Mouse (Mus musculus): ENCODE data around the gene Tas1r3. TPM values are rescaled to one million over a fixed set of nuclear protein-coding genes. Genes with fewer than 3 reads are reported as not detected.

The Tas1r3 gene
- polyA plus RNA-seq, 1 experiment from 2014 or later = 0.11 TPM

DNA sequence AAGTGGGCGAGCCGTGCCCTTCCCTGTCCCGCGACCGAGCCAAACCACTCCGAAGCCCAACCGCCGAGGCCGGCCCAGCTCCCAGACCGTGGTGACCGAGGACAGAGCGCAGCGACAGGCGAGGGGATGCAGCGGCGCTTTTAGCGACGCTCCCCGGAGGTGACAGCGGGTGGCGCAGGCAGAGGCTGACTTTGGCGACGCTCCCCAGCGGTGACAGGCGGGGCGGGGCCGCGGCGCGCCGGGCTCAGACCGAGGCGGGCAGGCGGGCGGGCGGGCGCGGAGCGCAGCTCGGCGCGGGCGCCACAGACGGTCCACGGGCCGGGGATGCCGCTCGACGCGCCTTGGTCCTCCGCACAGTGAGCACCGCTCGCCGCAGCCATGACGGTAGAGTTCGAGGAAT lies 28.9 kb upstream of the Tas1r3 start:
- Histone ChIP-seq H3K4me3 (ENCODE audit: low read depth, low read length) (peak overlapping the region; percentile 94), H3K4me1 (replicated peaks; ENCODE audit: control insufficient read depth, insufficient read depth) (peaks cover 10% of the 10 kb centered on the region), H3K27ac (replicated peaks) (peak overlapping the region; percentile 99), H3K36me3 (ENCODE audit: control insufficient read depth, insufficient read depth, low read length) (peaks cover 7% of the 10 kb centered on the region), H3K27me3 (ENCODE audit: control insufficient read depth, insufficient read depth, low read length) (no peaks in the 10 kb centered on the region), H3K9ac (ENCODE audit: low read length) (peak overlapping the region; percentile 94), H3K9me3 (ENCODE audit: control insufficient read depth, low read length) (no peaks in the 10 kb centered on the region), H3K4me2 (replicated peaks; ENCODE audit: low read depth) (peak overlapping the region; percentile 97)
- ATAC-seq (ENCODE audit: low FRiP score, low TSS enrichment) (peak; percentile 89), DNase-seq (ENCODE audit: low spot score) (peak; percentile 89)
- TF ChIP-seq EP300 (optimal IDR thresholded peaks at IDR 0.05) (no peak), CTCF (IDR thresholded peaks at IDR 0.05; ENCODE audit: low read depth) (peak; percentile 45; the same call in 1 of the 2 replicates)
- WGBS = 0% methylated on average over 33 of the region's 56 CpGs

DNA sequence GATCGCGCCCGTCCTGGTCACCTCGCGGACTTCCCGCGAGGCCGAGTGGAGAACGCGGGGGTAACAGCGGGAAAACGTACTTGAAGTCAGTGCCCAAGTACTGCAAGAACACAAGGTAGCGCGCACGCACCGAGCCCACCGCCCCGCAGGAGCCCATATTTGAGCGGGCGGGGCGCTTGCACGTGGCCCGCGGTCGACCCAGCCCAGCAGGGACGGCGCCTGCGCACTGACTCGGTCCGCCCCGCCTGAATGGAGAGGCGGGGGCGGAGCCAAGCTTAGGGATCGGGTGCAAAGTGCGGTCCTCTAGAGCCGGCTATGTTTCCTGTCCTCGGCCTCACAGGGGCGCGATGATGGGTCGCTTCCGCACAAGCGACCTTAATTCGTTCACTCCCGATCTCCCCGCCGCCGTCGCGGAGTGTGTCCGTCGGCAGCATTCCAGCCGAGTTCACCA lies 28.4 kb upstream of the Tas1r3 start, which contains the start of the genes Pusl1 and Acap3:
Gene Pusl1, minus strand, starts transcription at position 231 of the 451 bp plus-strand sequence.
Gene Acap3, plus strand, starts transcription at position 272 of the 451 bp plus-strand sequence.
- TF ChIP-seq EP300 (optimal IDR thresholded peaks at IDR 0.05) = no peak
- TF ChIP-seq CTCF (IDR thresholded peaks at IDR 0.05; ENCODE audit: low read depth) = no peak
- H3K4me3 ChIP-seq (ENCODE audit: low read depth, low read length) = peak within 1 kb of the TSS; percentile 94
- no peaks in the 10 kb centered on the region for H3K9me3 ChIP-seq (ENCODE audit: control insufficient read depth, low read length)
- no peaks in the 10 kb centered on the region for H3K27me3 ChIP-seq (ENCODE audit: control insufficient read depth, insufficient read depth, low read length)
- peak within 1 kb of the TSS; percentile 99 for H3K27ac ChIP-seq (replicated peaks)
- peak within 1 kb of the TSS; percentile 94 for H3K9ac ChIP-seq (ENCODE audit: low read length)
- ATAC-seq (ENCODE audit: low FRiP score, low TSS enrichment) (peak; percentile 85), DNase-seq (ENCODE audit: low spot score) (peak; percentile 96)
- H3K4me2 ChIP-seq (replicated peaks; ENCODE audit: low read depth) = peak within 1 kb of the TSS; percentile 97
- H3K36me3 ChIP-seq (ENCODE audit: control insufficient read depth, insufficient read depth, low read length) = peaks cover 7% of the 10 kb centered on the region
- WGBS = under 1% methylated on average over 52 of the region's 52 CpGs
- peaks cover 10% of the 10 kb centered on the region for H3K4me1 ChIP-seq (replicated peaks; ENCODE audit: control insufficient read depth, insufficient read depth)

DNA sequence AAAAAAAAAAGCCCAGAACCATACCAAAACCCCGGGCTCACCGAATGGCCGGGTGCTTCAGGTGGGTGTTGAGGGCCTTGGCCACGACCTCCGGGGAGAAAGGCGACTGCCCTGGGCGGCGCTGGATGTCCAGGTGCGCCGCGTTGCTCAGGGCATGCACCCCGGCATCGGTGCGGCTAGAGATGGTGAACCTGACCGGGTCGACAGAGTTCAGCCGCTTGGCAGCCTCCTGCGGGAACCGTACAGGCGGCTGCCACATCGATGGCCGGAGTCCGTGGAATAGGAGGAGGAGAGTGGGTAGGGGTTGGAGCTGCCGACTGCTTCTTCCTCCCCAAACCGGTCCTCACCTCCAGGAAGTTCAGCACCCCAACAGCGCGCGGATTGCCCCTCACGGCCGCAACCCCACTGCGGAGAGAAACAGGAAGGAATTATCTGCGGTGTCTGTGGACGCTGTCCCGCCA lies 27.9 kb upstream of the Tas1r3 start:
- ATAC-seq (ENCODE audit: low FRiP score, low TSS enrichment) = no peak
- peak overlapping the region; percentile 94 for H3K9ac ChIP-seq (ENCODE audit: low read length)
- H3K4me3 ChIP-seq (ENCODE audit: low read depth, low read length) = peak overlapping the region; percentile 94
- peaks cover 10% of the 10 kb centered on the region for H3K36me3 ChIP-seq (ENCODE audit: control insufficient read depth, insufficient read depth, low read length)
- peaks cover 10% of the 10 kb centered on the region for H3K4me1 ChIP-seq (replicated peaks; ENCODE audit: control insufficient read depth, insufficient read depth)
- 2% methylated on average over 33 of the region's 34 CpGs for WGBS
- H3K27me3 ChIP-seq (ENCODE audit: control insufficient read depth, insufficient read depth, low read length) = no peaks in the 10 kb centered on the region
- TF ChIP-seq CTCF (IDR thresholded peaks at IDR 0.05; ENCODE audit: low read depth) (no peak), EP300 (optimal IDR thresholded peaks at IDR 0.05) (no peak)
- no peaks in the 10 kb centered on the region for H3K9me3 ChIP-seq (ENCODE audit: control insufficient read depth, low read length)
- 0 out of 2 replicates have a peak overlapping the region, but pooled peaks have one; percentile 4 for H3K27ac ChIP-seq (replicated peaks)
- DNase-seq (ENCODE audit: low spot score) = no peak
- peak overlapping the region; percentile 97 for H3K4me2 ChIP-seq (replicated peaks; ENCODE audit: low read depth)

DNA sequence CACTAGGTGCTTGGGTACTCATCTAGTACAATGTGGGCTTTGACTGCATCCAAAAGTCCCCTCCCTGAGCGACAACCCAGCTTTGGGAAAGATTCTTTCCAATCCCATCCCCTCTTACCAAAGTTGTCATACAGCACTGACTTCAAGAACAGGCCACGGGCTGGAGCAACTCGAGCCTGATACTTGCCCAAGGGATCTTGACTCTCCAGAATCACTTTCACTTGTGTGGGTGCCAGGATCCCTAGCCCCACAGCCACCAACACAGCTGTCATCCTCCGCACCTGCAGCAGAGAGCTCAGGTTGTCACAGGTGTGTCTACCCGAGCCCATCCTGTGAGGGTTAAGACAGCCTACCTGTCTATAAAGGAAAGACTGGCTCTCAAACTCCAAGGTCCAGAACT lies 26.2 kb upstream of the Tas1r3 start:
- Histone ChIP-seq H3K4me3 (ENCODE audit: low read depth, low read length) (no peak overlapping the region), H3K9me3 (ENCODE audit: control insufficient read depth, low read length) (no peaks in the 10 kb centered on the region), H3K27ac (replicated peaks) (no peak overlapping the region), H3K36me3 (ENCODE audit: control insufficient read depth, insufficient read depth, low read length) (peaks cover 13% of the 10 kb centered on the region), H3K4me2 (replicated peaks; ENCODE audit: low read depth) (no peak overlapping the region), H3K9ac (ENCODE audit: low read length) (no peak overlapping the region), H3K27me3 (ENCODE audit: control insufficient read depth, insufficient read depth, low read length) (no peaks in the 10 kb centered on the region), H3K4me1 (replicated peaks; ENCODE audit: control insufficient read depth, insufficient read depth) (peaks cover under 1% of the 10 kb centered on the region)
- no peak for DNase-seq (ENCODE audit: low spot score)
- ATAC-seq (ENCODE audit: low FRiP score, low TSS enrichment) = no peak
- 85% methylated on average over 5 of the region's 5 CpGs for WGBS
- TF ChIP-seq CTCF (IDR thresholded peaks at IDR 0.05; ENCODE audit: low read depth) (no peak), EP300 (optimal IDR thresholded peaks at IDR 0.05) (no peak)

DNA sequence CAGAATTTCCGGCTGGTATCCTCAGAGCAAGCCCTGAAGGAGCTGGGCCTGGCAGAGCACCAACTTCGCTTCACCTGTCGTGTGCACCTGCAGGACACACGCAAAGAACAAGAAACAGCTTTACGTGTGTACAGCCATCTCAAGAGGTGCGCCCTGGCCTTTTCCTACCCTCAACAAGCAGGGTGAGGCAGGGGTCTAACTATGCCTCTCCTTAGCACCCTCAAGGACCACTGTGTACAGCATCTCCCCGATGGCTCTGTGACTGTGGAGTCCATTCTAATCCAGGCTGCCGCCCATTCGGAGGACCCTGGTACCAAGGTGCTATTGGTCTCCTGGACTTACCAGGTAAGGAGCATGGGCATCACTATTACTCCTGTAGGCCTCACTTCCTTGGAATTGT lies 25.0 kb upstream of the Tas1r3 start:
- no peak overlapping the region for H3K4me2 ChIP-seq (replicated peaks; ENCODE audit: low read depth)
- ATAC-seq (ENCODE audit: low FRiP score, low TSS enrichment) = no peak
- H3K27ac ChIP-seq (replicated peaks) = no peak overlapping the region
- H3K4me1 ChIP-seq (replicated peaks; ENCODE audit: control insufficient read depth, insufficient read depth) = no peaks in the 10 kb centered on the region; the same call in 1 of the 2 replicates
- H3K27me3 ChIP-seq (ENCODE audit: control insufficient read depth, insufficient read depth, low read length) = no peaks in the 10 kb centered on the region
- no peak for TF ChIP-seq EP300 (optimal IDR thresholded peaks at IDR 0.05)
- TF ChIP-seq CTCF (IDR thresholded peaks at IDR 0.05; ENCODE audit: low read depth) = no peak
- H3K9ac ChIP-seq (ENCODE audit: low read length) = no peak overlapping the region
- no peaks in the 10 kb centered on the region for H3K9me3 ChIP-seq (ENCODE audit: control insufficient read depth, low read length)
- no peak overlapping the region for H3K4me3 ChIP-seq (ENCODE audit: low read depth, low read length)
- peaks cover 13% of the 10 kb centered on the region for H3K36me3 ChIP-seq (ENCODE audit: control insufficient read depth, insufficient read depth, low read length)
- DNase-seq (ENCODE audit: low spot score) = no peak
- WGBS = 92% methylated on average over 9 of the region's 9 CpGs

DNA sequence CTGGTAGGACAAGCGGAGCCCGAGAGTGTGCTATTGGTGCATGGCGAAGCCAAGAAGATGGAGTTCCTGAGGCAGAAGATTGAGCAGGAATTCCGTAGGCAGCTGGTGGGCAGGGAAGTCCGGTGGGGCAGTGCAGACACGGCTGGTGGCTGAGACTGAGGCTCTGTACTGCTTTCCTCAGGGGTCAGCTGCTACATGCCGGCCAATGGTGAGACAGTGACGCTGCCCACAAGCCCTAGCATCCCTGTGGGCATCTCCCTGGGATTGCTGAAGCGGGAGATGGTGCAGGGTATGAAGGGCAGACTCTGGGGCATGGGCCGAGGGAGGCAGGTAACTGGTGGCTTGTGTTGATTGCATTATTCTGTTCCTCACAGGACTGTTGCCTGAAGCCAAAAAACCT lies 24.5 kb upstream of the Tas1r3 start:
- Histone ChIP-seq H3K4me1 (replicated peaks; ENCODE audit: control insufficient read depth, insufficient read depth) (no peaks in the 10 kb centered on the region), H3K27ac (replicated peaks) (no peak overlapping the region), H3K9ac (ENCODE audit: low read length) (no peak overlapping the region), H3K4me3 (ENCODE audit: low read depth, low read length) (no peak overlapping the region), H3K36me3 (ENCODE audit: control insufficient read depth, insufficient read depth, low read length) (peaks cover 13% of the 10 kb centered on the region), H3K4me2 (replicated peaks; ENCODE audit: low read depth) (no peak overlapping the region), H3K9me3 (ENCODE audit: control insufficient read depth, low read length) (no peaks in the 10 kb centered on the region), H3K27me3 (ENCODE audit: control insufficient read depth, insufficient read depth, low read length) (no peaks in the 10 kb centered on the region)
- ATAC-seq (ENCODE audit: low FRiP score, low TSS enrichment) (no peak), DNase-seq (ENCODE audit: low spot score) (no peak)
- no peak for TF ChIP-seq CTCF (IDR thresholded peaks at IDR 0.05; ENCODE audit: low read depth)
- TF ChIP-seq EP300 (optimal IDR thresholded peaks at IDR 0.05) = no peak
- 86% methylated on average over 10 of the region's 10 CpGs for WGBS
